Mouse (Mus musculus) kidney, adult 2 months (tissue): ENCODE measurements around the gene Tab2.

Experiments used
- CTCF ChIP-seq: fragments of 200-500 bp; conservative IDR thresholded peaks from 2 replicates; pipeline ENCODE4 v1.5.1; 2011; ENCODE audit warnings: low read depth, mild to moderate bottlenecking, control low read depth, low read length, moderate library complexity, mixed read lengths; ENCODE audit not compliant: insufficient read depth, insufficient read length
- POLR2A ChIP-seq: fragments of 200-500 bp; IDR thresholded peaks from one replicate; pipeline ENCODE4 v1.6.1; 2011; ENCODE audit warnings: low read depth, low read length, control low read depth

GRCm38 (mm10) chr10:7860494-7860893 is 95.5 kb downstream of the Tab2 start:
- no peak for TF ChIP-seq CTCF
- TF ChIP-seq POLR2A: no peak
